In genomic region chr2:93451219-93451938, GRCm38 (mm10) we compare ENCODE assay signal across 12 mouse cellular contexts. TPM values are rescaled to one million over a fixed set of nuclear protein-coding genes. Genes with fewer than 3 reads are reported as not detected.
DNase-seq lines count a peak whose midpoint lies in the region; ATAC-seq lines count a peak whose summit lies in the region.
"Had no signal": no experiment of that assay in that cellular context is flagged by ENCODE, and none has a peak within 500 bp of the region (broad histone marks: within the 10 kb centered on the region; RNA-seq: fewer than 3 reads in every experiment).

No protein-coding gene starts in this region.

- no peak overlapping the region for H3K9ac ChIP-seq in neural tube, embryonic 14.5 days (replicated peaks; ENCODE audit: low read depth, low read length)
- H3K9ac ChIP-seq in intestine, embryonic 16.5 days (ENCODE audit: low read depth, low read length) = peak overlapping the region; percentile 48
- no peak overlapping the region for H3K9ac ChIP-seq in limb, embryonic 13.5 days
- H3K9ac ChIP-seq in midbrain, embryonic 13.5 days (replicated peaks) = no peak overlapping the region
- H3K9ac ChIP-seq: forebrain, embryonic 15.5 days; heart, embryonic 15.5 days had no signal

- 61% methylated on average over 6 of the region's 6 CpGs for WGBS in neural tube, embryonic 14.5 days
- 51% methylated on average over 6 of the region's 6 CpGs for WGBS in intestine, embryonic 16.5 days
- WGBS in limb, embryonic 13.5 days = 30% methylated on average over 6 of the region's 6 CpGs
- 65% methylated on average over 6 of the region's 6 CpGs for WGBS in midbrain, embryonic 13.5 days

- no peaks in the 10 kb centered on the region for H3K36me3 ChIP-seq in neural tube, embryonic 14.5 days (ENCODE audit: control insufficient read depth, insufficient read depth, low read length)
- H3K36me3 ChIP-seq in intestine, embryonic 16.5 days (ENCODE audit: control insufficient read depth, insufficient read depth, low read length) = no peaks in the 10 kb centered on the region
- H3K36me3 ChIP-seq in limb, embryonic 13.5 days = no peaks in the 10 kb centered on the region
- H3K36me3 ChIP-seq in midbrain, embryonic 13.5 days = no peaks in the 10 kb centered on the region
- H3K36me3 ChIP-seq: forebrain, embryonic 15.5 days; G1E; heart, embryonic 15.5 days had no signal

- no peaks in the 10 kb centered on the region for H3K27me3 ChIP-seq in neural tube, embryonic 14.5 days (ENCODE audit: control insufficient read depth, insufficient read depth, low read length)
- H3K27me3 ChIP-seq in intestine, embryonic 16.5 days (replicated peaks; ENCODE audit: control insufficient read depth, insufficient read depth, low read length) = no peaks in the 10 kb centered on the region
- no peaks in the 10 kb centered on the region for H3K27me3 ChIP-seq in limb, embryonic 13.5 days
- no peaks in the 10 kb centered on the region for H3K27me3 ChIP-seq in midbrain, embryonic 13.5 days
- H3K27me3 ChIP-seq: forebrain, embryonic 15.5 days; heart, embryonic 15.5 days had no signal

- H3K4me2 ChIP-seq in neural tube, embryonic 14.5 days (ENCODE audit: low read depth, low read length) = no peak overlapping the region
- H3K4me2 ChIP-seq in intestine, embryonic 16.5 days (ENCODE audit: low read depth, low read length) = peak overlapping the region; percentile 31; the same call in 1 of the 2 replicates
- H3K4me2 ChIP-seq in limb, embryonic 13.5 days (replicated peaks) = no peak overlapping the region
- no peak overlapping the region for H3K4me2 ChIP-seq in midbrain, embryonic 13.5 days (replicated peaks)
- H3K4me2 ChIP-seq: forebrain, embryonic 15.5 days; heart, embryonic 15.5 days had no signal

- H3K4me3 ChIP-seq in neural tube, embryonic 14.5 days (ENCODE audit: low read depth, low read length) = no peak overlapping the region
- H3K4me3 ChIP-seq in intestine, embryonic 16.5 days (ENCODE audit: low read length) = no peak overlapping the region
- H3K4me3 ChIP-seq in limb, embryonic 13.5 days = no peak overlapping the region
- no peak overlapping the region for H3K4me3 ChIP-seq in midbrain, embryonic 13.5 days (replicated peaks)
- H3K4me3 ChIP-seq: forebrain, embryonic 15.5 days; heart, embryonic 15.5 days had no signal

- ATAC-seq in neural tube, embryonic 14.5 days (ENCODE audit: low read depth) = 0 out of 2 replicates have a peak, but pooled peaks have one; percentile 18
- no peak for ATAC-seq in intestine, embryonic 16.5 days
- ATAC-seq in limb, embryonic 13.5 days (ENCODE audit: low FRiP score, low read depth) = peak; percentile 26
- no peak for ATAC-seq in cerebellum, adult (ENCODE audit: insufficient number of reproducible peaks, low FRiP score, low TSS enrichment)
- no peak for ATAC-seq in midbrain, embryonic 13.5 days
- ATAC-seq: forebrain, embryonic 15.5 days had no signal

- DNase-seq in neural tube, embryonic 10.5 days (ENCODE audit: extremely low spot score, low spot score) = no peak
- DNase-seq in adrenal gland, postnatal 4 days (ENCODE audit: low spot score in 2 of 2) = no peak
- DNase-seq: adrenal gland, postnatal 14 days; cerebellum, adult 9-11 months had no signal

- no peak overlapping the region for H3K27ac ChIP-seq in neural tube, embryonic 14.5 days (ENCODE audit: low read depth, low read length)
- H3K27ac ChIP-seq in intestine, embryonic 16.5 days (ENCODE audit: low read length) = peak overlapping the region; percentile 79
- H3K27ac ChIP-seq in limb, embryonic 13.5 days = no peak overlapping the region
- no peak overlapping the region for H3K27ac ChIP-seq in midbrain, embryonic 13.5 days
- H3K27ac ChIP-seq: forebrain, embryonic 15.5 days; heart, embryonic 15.5 days had no signal

- no peaks in the 10 kb centered on the region for H3K9me3 ChIP-seq in neural tube, embryonic 14.5 days (ENCODE audit: control insufficient read depth, low read length)
- H3K9me3 ChIP-seq in intestine, embryonic 16.5 days (ENCODE audit: control insufficient read depth, low read length) = no peaks in the 10 kb centered on the region
- H3K9me3 ChIP-seq in limb, embryonic 13.5 days = no peaks in the 10 kb centered on the region
- no peaks in the 10 kb centered on the region for H3K9me3 ChIP-seq in midbrain, embryonic 13.5 days
- H3K9me3 ChIP-seq: forebrain, embryonic 15.5 days; G1E; heart, embryonic 15.5 days had no signal

- H3K4me1 ChIP-seq in neural tube, embryonic 14.5 days (ENCODE audit: control insufficient read depth, insufficient read depth, low read length) = 0 out of 2 replicates have a peak, but pooled peaks cover 3% of the 10 kb centered on the region
- H3K4me1 ChIP-seq in intestine, embryonic 16.5 days (ENCODE audit: control insufficient read depth, insufficient read depth, low read length) = peaks cover 68% of the 10 kb centered on the region
- peaks cover 47% of the 10 kb centered on the region for H3K4me1 ChIP-seq in limb, embryonic 13.5 days
- 0 out of 2 replicates have a peak, but pooled peaks cover 8% of the 10 kb centered on the region for H3K4me1 ChIP-seq in midbrain, embryonic 13.5 days (replicated peaks)
- H3K4me1 ChIP-seq: forebrain, embryonic 15.5 days had no signal

RNA-seq across cellular contexts. Expression of gene Cd82, which starts 11.6 kb away (rescaled TPM):
- 8.1 and 11.9 TPM in 2 replicates for polyA plus RNA-seq in neural tube, embryonic 14.5 days (2014; fragmentation: Nextera tagmentation; extraction: Ambion mirVana)
- 171 and 180 TPM in 2 replicates for polyA plus RNA-seq in intestine, embryonic 16.5 days (2015; fragmentation: Nextera tagmentation; extraction: Ambion mirVana)
- polyA plus RNA-seq in limb, embryonic 13.5 days (2015; fragmentation: Nextera tagmentation; extraction: Ambion mirVana) = 29.5 and 30.0 TPM in 2 replicates
- total RNA-seq in adrenal gland, postnatal 4 days (2021) = 10 to 100 TPM; 68.7 to 73.7 TPM
- polyA plus RNA-seq in midbrain, embryonic 13.5 days (2015; fragmentation: Nextera tagmentation; extraction: Ambion mirVana) = 12.6 and 16.2 TPM in 2 replicates

Comparison
In these comparisons a context has a peak if more than half of its experiments do, and no peak if none do; other contexts are left out.
1. ATAC-seq: peak in neural tube, embryonic 14.5 days (single experiment) and limb, embryonic 13.5 days (single experiment); none in intestine, embryonic 16.5 days (single experiment), cerebellum, adult (single experiment) and midbrain, embryonic 13.5 days (single experiment).